Mouse (Mus musculus) spleen, adult 2 months (tissue): Measurements from ENCODE around the gene Zbtb12.

Experiments used
- CTCF ChIP-seq: fragments of 200-500 bp; IDR thresholded peaks from 2 replicates; pipeline ENCODE4 v1.5.1; 2011; ENCODE audit warnings: mild to moderate bottlenecking, inconsistent platforms; ENCODE audit not compliant: insufficient read depth, insufficient read length, insufficient replicate concordance; ENCODE audit errors: extremely low read depth
- POLR2A ChIP-seq: fragments of 200-500 bp; IDR thresholded peaks from 2 replicates; pipeline ENCODE4 v1.6.1; 2011; ENCODE audit warnings: low read depth, low read length, inconsistent platforms

- no peak for TF ChIP-seq POLR2A
- TF ChIP-seq CTCF = no peak
Observed at GRCm38 (mm10) chr17:34943128-34943815, 64.0 kb downstream of the Zbtb12 start.
